Mouse (Mus musculus) heart, embryonic 14.5 days (tissue): ENCODE measurements around the gene Clps. TPM values are rescaled to one million over a fixed set of nuclear protein-coding genes. Genes with fewer than 3 reads are reported as not detected.

ENCODE experiments used
- ATAC-seq: fragments of 200-750 bp; cut with Nextera tagmentation; 2 replicates; pipeline ENCODE4 v1.8.0; 2017; ENCODE audit warnings: low read depth, moderate TSS enrichment; ENCODE audit not compliant: insufficient number of reproducible peaks, insufficient read depth, low FRiP score
- H3K27ac ChIP-seq, 2 experiments: fragments of 200-500 bp in 1 of 2; fragments of 300-500 bp in 1 of 2; sonication (generic) in 1 of 2; replicated peaks in 1 of 2; 2 replicates each; pipeline ENCODE4 v1.5.1; 2012 to 2014; ENCODE audit warnings: low read depth in 2 of 2, low read length in 2 of 2, control low read depth in 1 of 2, mild to moderate bottlenecking in 1 of 2, mixed read lengths in 1 of 2; ENCODE audit not compliant: control insufficient read depth in 1 of 2, insufficient read depth in 1 of 2
- H3K27me3 ChIP-seq: fragments of 300-500 bp; sonication (generic); 2 replicates; pipeline ENCODE4 v1.6.1; 2014; ENCODE audit warnings: mild to moderate bottlenecking, low read length, control low read depth; ENCODE audit not compliant: control insufficient read depth, insufficient read depth
- H3K36me3 ChIP-seq: fragments of 300-500 bp; sonication (generic); 2 replicates; pipeline ENCODE4 v1.6.1; 2014; ENCODE audit warnings: mild to moderate bottlenecking, control low read depth, low read length, mixed read lengths; ENCODE audit not compliant: control insufficient read depth, insufficient read depth
- H3K4me1 ChIP-seq, 2 experiments: fragments of 200-500 bp in 1 of 2; fragments of 300-500 bp in 1 of 2; sonication (generic) in 1 of 2; 2 replicates each; pipeline ENCODE4 v1.6.1; 2012 to 2014; ENCODE audit warnings: low read length in 2 of 2, control low read depth in 1 of 2, mixed read lengths in 1 of 2; ENCODE audit not compliant: control insufficient read depth in 2 of 2, insufficient read depth in 2 of 2
- H3K4me2 ChIP-seq: fragments of 300-500 bp; sonication (generic); 2 replicates; pipeline ENCODE4 v1.6.1; 2014; ENCODE audit warnings: mild to moderate bottlenecking, low read length
- H3K4me3 ChIP-seq, 2 experiments: fragments of 200-500 bp in 1 of 2; fragments of 300-500 bp in 1 of 2; sonication (generic) in 1 of 2; 2 replicates each; pipeline ENCODE4 v1.5.1; 2012 to 2014; ENCODE audit warnings: low read length in 2 of 2, mild to moderate bottlenecking in 2 of 2, control low read depth in 1 of 2, low read depth in 1 of 2, moderate library complexity in 1 of 2; ENCODE audit not compliant: control insufficient read depth in 1 of 2, insufficient read depth in 1 of 2
- H3K9ac ChIP-seq: fragments of 300-500 bp; sonication (generic); 2 replicates; pipeline ENCODE4 v1.6.1; 2014; ENCODE audit warnings: mild to moderate bottlenecking, low read length
- H3K9me3 ChIP-seq: fragments of 300-500 bp; sonication (generic); 2 replicates; pipeline ENCODE4 v1.6.1; 2016; ENCODE audit warnings: low read length, control low read depth; ENCODE audit not compliant: control insufficient read depth
- WGBS: fragments of 180-500 bp; shearing (Covaris S2); extraction: QIAGEN DNeasy Blood & Tissue Kit; methylation state at CpG from one replicate; pipeline ENCODE4 v1.1.7; 2014; 5-methylcytosine and 5-hydroxymethylcytosine counted together
- polyA plus RNA-seq: library from polyadenylated mRNA; unstranded; fragments of >200 nt; fragmentation: Nextera tagmentation; extraction: Ambion mirVana; gene quantifications from 2 replicates; pipeline ENCODE4 v1.2.1, GENCODE M21; 2014

The Clps gene
- polyA plus RNA-seq, 1 experiment from 2014 or later, result not detected

GRCm38 (mm10) chr17:28523355-28524008 is 37.1 kb downstream of the Clps start:
- WGBS, result 9% methylated on average over 28 of the region's 28 CpGs
- Histone ChIP-seq H3K36me3 (no peaks in the 10 kb centered on the region), H3K9ac (peak overlapping the region; percentile 67), H3K4me2 (peak overlapping the region; percentile 95), H3K9me3 (no peaks in the 10 kb centered on the region), H3K4me1 (peaks cover 3 to 7% of the 10 kb centered on the region in 2 experiments; a peak in 2 of 4 replicates), H3K27me3 (peaks cover 26% of the 10 kb centered on the region), H3K4me3 (peak overlapping the region; percentile 61 to 68), H3K27ac (0 out of 4 replicates have a peak overlapping the region, but pooled peaks of 1 of the 2 experiments have one; percentile 56)
- no peak for ATAC-seq

DNA sequence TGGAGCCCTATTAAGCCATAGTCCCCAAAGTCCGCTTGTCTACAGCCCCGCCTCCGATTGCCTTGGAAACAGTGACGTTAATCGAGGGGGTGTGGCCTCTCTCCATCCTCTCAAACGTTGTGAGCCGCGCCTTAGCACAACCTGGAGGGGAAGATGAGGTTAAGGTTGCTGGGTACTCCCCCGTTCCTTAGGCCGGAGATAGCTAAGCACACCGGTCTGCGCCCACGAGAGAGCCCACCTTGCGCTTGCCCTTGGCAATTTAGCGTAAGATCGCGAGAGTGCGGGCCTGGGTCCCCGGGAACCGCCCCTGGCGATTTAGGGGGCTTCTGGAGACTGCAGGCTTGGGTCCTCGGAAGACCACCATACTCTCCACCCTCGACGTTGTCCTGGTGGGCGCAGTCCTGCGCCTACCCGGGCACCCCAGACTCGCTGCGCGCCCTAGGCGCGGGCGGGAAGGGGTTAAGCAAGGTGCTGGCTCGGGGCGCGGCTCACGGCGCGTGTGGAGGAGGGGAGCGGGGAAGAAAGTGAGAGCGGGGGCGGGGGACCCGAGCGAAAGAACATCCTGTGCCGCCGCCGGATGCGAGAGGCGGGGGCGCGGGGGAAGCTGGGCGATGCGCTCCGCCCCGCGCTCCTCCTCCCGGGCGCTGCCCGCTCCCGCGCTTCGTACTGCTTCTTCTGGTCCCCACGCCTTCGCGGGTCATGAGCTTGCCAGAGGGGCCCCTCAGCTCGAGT is 37.8 kb downstream of the Clps start:
- H3K36me3 ChIP-seq, result no peaks in the 10 kb centered on the region
- peak overlapping the region; percentile 95 for H3K4me2 ChIP-seq
- H3K27me3 ChIP-seq, result peaks cover 27% of the 10 kb centered on the region
- H3K9ac ChIP-seq, result peak overlapping the region; percentile 67
- under 1% methylated on average over 61 of the region's 66 CpGs for WGBS
- peak; percentile 66 for ATAC-seq
- H3K4me3 ChIP-seq, result peak overlapping the region; percentile 61 to 68
- peaks cover 7 to 9% of the 10 kb centered on the region in 2 experiments; a peak in 3 of 4 replicates for H3K4me1 ChIP-seq
- no peaks in the 10 kb centered on the region for H3K9me3 ChIP-seq
- peak overlapping the region; percentile 18 to 56; a peak in 3 of 4 replicates for H3K27ac ChIP-seq

GRCm38 (mm10) chr17:28521920-28522319 is 38.6 kb downstream of the Clps start:
- no peak overlapping the region for H3K27ac ChIP-seq
- no peak overlapping the region; a peak in 1 of 4 replicates for H3K4me3 ChIP-seq
- 36% methylated on average over 6 of the region's 6 CpGs for WGBS
- peak overlapping the region; percentile 95 for H3K4me2 ChIP-seq
- H3K4me1 ChIP-seq, result peaks cover 10 to 13% of the 10 kb centered on the region in 2 experiments; a peak in 3 of 4 replicates
- no peaks in the 10 kb centered on the region for H3K9me3 ChIP-seq
- peaks cover 27% of the 10 kb centered on the region for H3K27me3 ChIP-seq
- no peak overlapping the region for H3K9ac ChIP-seq
- ATAC-seq, result no peak
- no peaks in the 10 kb centered on the region for H3K36me3 ChIP-seq

GRCm38 (mm10) chr17:28521071-28521726 is 39.4 kb downstream of the Clps start:
- Histone ChIP-seq H3K9ac (no peak overlapping the region), H3K4me2 (no peak overlapping the region), H3K9me3 (no peaks in the 10 kb centered on the region), H3K36me3 (no peaks in the 10 kb centered on the region), H3K4me1 (peaks cover 10 to 13% of the 10 kb centered on the region in 2 experiments; a peak in 3 of 4 replicates), H3K27me3 (peaks cover 27% of the 10 kb centered on the region), H3K4me3 (no peak overlapping the region), H3K27ac (no peak overlapping the region)
- ATAC-seq, result no peak
- WGBS, result 59% methylated on average over 5 of the region's 5 CpGs

- Histone ChIP-seq H3K36me3 (no peaks in the 10 kb centered on the region), H3K4me1 (peaks cover 12 to 13% of the 10 kb centered on the region in 2 experiments; a peak in 3 of 4 replicates), H3K9ac (no peak overlapping the region), H3K27me3 (peaks cover 27% of the 10 kb centered on the region), H3K9me3 (no peaks in the 10 kb centered on the region), H3K4me2 (no peak overlapping the region), H3K4me3 (no peak overlapping the region), H3K27ac (no peak overlapping the region)
- no peak for ATAC-seq
- WGBS, result 55% methylated on average over 4 of the region's 4 CpGs
These were observed 40.0 kb downstream of the Clps start for GRCm38 (mm10) chr17:28520561-28520960.

- no peak overlapping the region for H3K9ac ChIP-seq
- no peak for ATAC-seq
- H3K27me3 ChIP-seq, result peaks cover 27% of the 10 kb centered on the region
- no peak overlapping the region for H3K4me2 ChIP-seq
- H3K36me3 ChIP-seq, result no peaks in the 10 kb centered on the region
- WGBS, result 87% methylated on average over 3 of the region's 3 CpGs
- no peak overlapping the region for H3K27ac ChIP-seq
- H3K4me1 ChIP-seq, result peaks cover 12 to 13% of the 10 kb centered on the region in 2 experiments; a peak in 3 of 4 replicates
- no peak overlapping the region for H3K4me3 ChIP-seq
- no peaks in the 10 kb centered on the region for H3K9me3 ChIP-seq
These were observed 40.7 kb downstream of the Clps start for GRCm38 (mm10) chr17:28519827-28520226.

GRCm38 (mm10) chr17:28518615-28519071 is 41.9 kb downstream of the Clps start:
- Histone ChIP-seq H3K27ac (no peak overlapping the region), H3K4me1 (peaks cover 12 to 13% of the 10 kb centered on the region in 2 experiments; a peak in 3 of 4 replicates), H3K4me3 (peak overlapping the region; percentile 40 to 44; a peak in 2 of 4 replicates), H3K9me3 (no peaks in the 10 kb centered on the region), H3K36me3 (no peaks in the 10 kb centered on the region), H3K27me3 (peaks cover 27% of the 10 kb centered on the region), H3K9ac (peak overlapping the region; percentile 63; the same call in 1 of the 2 replicates), H3K4me2 (peak overlapping the region; percentile 89)
- 41% methylated on average over 8 of the region's 8 CpGs for WGBS
- ATAC-seq, result no peak
